Mouse (Mus musculus) cerebellum, adult (tissue): ENCODE measurements around the gene Crmp1.

Experiments used
- ATAC-seq: cut with Nextera tagmentation; 2 replicates; pipeline ENCODE4 v1.9.2; 2017; ENCODE audit warnings: mild to moderate bottlenecking, moderate library complexity, mixed read lengths; ENCODE audit not compliant: insufficient number of reproducible peaks, low FRiP score, low TSS enrichment

The Crmp1 gene

GRCm38 (mm10) chr5:37238654-37239053 is 3.1 kb upstream of the Crmp1 start:
- no peak for ATAC-seq

GRCm38 (mm10) chr5:37240550-37240949 is 1.2 kb upstream of the Crmp1 start:
- no peak for ATAC-seq

- no peak for ATAC-seq
Observed at GRCm38 (mm10) chr5:37241224-37241623, 516 bp upstream of the Crmp1 start.

- no peak for ATAC-seq
Observed at GRCm38 (mm10) chr5:37242360-37243168, 824 bp downstream of the Crmp1 start.

- ATAC-seq: no peak
Observed at GRCm38 (mm10) chr5:37243169-37243886, 1.6 kb downstream of the Crmp1 start.

GRCm38 (mm10) chr5:37244161-37244560 is 2.4 kb downstream of the Crmp1 start:
- no peak for ATAC-seq

- ATAC-seq: no peak
Observed at GRCm38 (mm10) chr5:37244666-37245242, 3.0 kb downstream of the Crmp1 start.

GRCm38 (mm10) chr5:37245651-37246050 is 3.9 kb downstream of the Crmp1 start:
- ATAC-seq: no peak

GRCm38 (mm10) chr5:37246138-37246910 is 4.6 kb downstream of the Crmp1 start:
- ATAC-seq: no peak

- ATAC-seq: peak; percentile 68
Observed at GRCm38 (mm10) chr5:37247456-37247855, 5.7 kb downstream of the Crmp1 start.

GRCm38 (mm10) chr5:37248870-37249269 is 7.1 kb downstream of the Crmp1 start:
- ATAC-seq: no peak

GRCm38 (mm10) chr5:37251596-37251995 is 9.9 kb downstream of the Crmp1 start:
- ATAC-seq: no peak

GRCm38 (mm10) chr5:37252101-37252804 is 10.5 kb downstream of the Crmp1 start:
- ATAC-seq: no peak

GRCm38 (mm10) chr5:37254523-37254922 is 12.8 kb downstream of the Crmp1 start:
- peak; percentile 6; the same call in 1 of the 2 replicates for ATAC-seq

- no peak for ATAC-seq
Observed at GRCm38 (mm10) chr5:37256823-37257222, 15.1 kb downstream of the Crmp1 start.

- no peak for ATAC-seq
Observed at GRCm38 (mm10) chr5:37257243-37257642, 15.5 kb downstream of the Crmp1 start.

GRCm38 (mm10) chr5:37261734-37262133 is 20.0 kb downstream of the Crmp1 start:
- no peak for ATAC-seq

GRCm38 (mm10) chr5:37263816-37264215 is 22.1 kb downstream of the Crmp1 start:
- ATAC-seq: no peak

GRCm38 (mm10) chr5:37281021-37281420 is 39.3 kb downstream of the Crmp1 start:
- no peak for ATAC-seq

- peak; percentile 54 for ATAC-seq
Observed at GRCm38 (mm10) chr5:37288374-37288773, 46.6 kb downstream of the Crmp1 start.
